ENCODE assay signal across 10 mouse cellular contexts in the genomic region with DNA sequence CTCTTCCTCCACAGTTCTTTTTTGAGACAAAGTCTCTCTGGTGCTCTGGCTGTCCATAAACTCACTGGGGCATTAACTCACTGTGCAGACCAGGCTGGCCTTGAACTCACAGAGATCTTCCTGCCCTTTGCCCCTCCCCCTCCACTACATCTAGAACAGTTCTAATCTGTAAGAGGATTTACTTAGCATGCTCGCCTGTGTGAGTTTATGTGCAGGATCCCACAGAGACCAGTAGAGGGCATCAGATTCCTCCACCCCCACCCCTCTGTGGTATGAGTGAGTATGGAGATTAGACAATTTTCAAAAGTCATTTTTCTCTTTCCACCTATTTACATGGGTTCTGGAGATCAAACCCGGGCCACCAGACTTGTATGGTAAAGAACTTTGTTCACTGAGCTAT. TPM values are rescaled to one million over a fixed set of nuclear protein-coding genes. Genes with fewer than 3 reads are reported as not detected.
A peak's percentile ranks its signal among the peaks of the same experiment; 100 is the strongest.
DNase-seq lines count a peak whose midpoint lies in the region; ATAC-seq and TF ChIP-seq lines count a peak whose summit lies in the region.
"Had no signal": no experiment of that assay in that cellular context is flagged by ENCODE, and none has a peak within 500 bp of the region (broad histone marks: within the 10 kb centered on the region; RNA-seq: fewer than 3 reads in every experiment).

No protein-coding gene starts in this region.

- peak; percentile 35 for TF ChIP-seq CTCF in lung, embryonic 14.5 days (IDR thresholded peaks at IDR 0.05; ENCODE audit: low read depth)

- no peak overlapping the region for H3K27ac ChIP-seq in lung, embryonic 14.5 days (ENCODE audit: low read depth)
- H3K27ac ChIP-seq in liver, embryonic 11.5 days (ENCODE audit: low read depth, low read length): no peak overlapping the region
- no peak overlapping the region for H3K27ac ChIP-seq in midbrain, embryonic 11.5 days (ENCODE audit: low read depth, low read length)
- H3K27ac ChIP-seq: heart, embryonic 15.5 days; lung, embryonic 15.5 days had no signal

- H3K9ac ChIP-seq in lung, embryonic 14.5 days: no peak overlapping the region
- H3K9ac ChIP-seq in liver, embryonic 11.5 days (ENCODE audit: low read depth, low read length): no peak overlapping the region
- no peak overlapping the region for H3K9ac ChIP-seq in midbrain, embryonic 11.5 days (ENCODE audit: low read length)
- H3K9ac ChIP-seq: heart, embryonic 15.5 days; lung, embryonic 15.5 days had no signal

- H3K9me3 ChIP-seq in lung, embryonic 14.5 days (ENCODE audit: low read depth, low read length): no peaks in the 10 kb centered on the region
- H3K9me3 ChIP-seq in liver, embryonic 11.5 days (ENCODE audit: control insufficient read depth, low read length): no peaks in the 10 kb centered on the region
- H3K9me3 ChIP-seq in midbrain, embryonic 11.5 days (ENCODE audit: control insufficient read depth, low read length): no peaks in the 10 kb centered on the region
- H3K9me3 ChIP-seq: heart, embryonic 15.5 days; lung, embryonic 15.5 days had no signal

- no peaks in the 10 kb centered on the region for H3K36me3 ChIP-seq in lung, embryonic 14.5 days (ENCODE audit: insufficient read depth)
- H3K36me3 ChIP-seq in liver, embryonic 11.5 days (ENCODE audit: control insufficient read depth, insufficient read depth, low read length): no peaks in the 10 kb centered on the region
- H3K36me3 ChIP-seq in midbrain, embryonic 11.5 days (ENCODE audit: control insufficient read depth, insufficient read depth, low read length): no peaks in the 10 kb centered on the region
- H3K36me3 ChIP-seq: heart, embryonic 15.5 days; lung, embryonic 15.5 days had no signal

- 57% methylated on average over 2 of the region's 2 CpGs for WGBS in lung, embryonic 14.5 days
- 48% methylated on average over 2 of the region's 2 CpGs for WGBS in liver, embryonic 11.5 days
- 65% methylated on average over 2 of the region's 2 CpGs for WGBS in midbrain, embryonic 11.5 days

- H3K4me1 ChIP-seq in lung, embryonic 14.5 days (ENCODE audit: insufficient read depth): no peaks in the 10 kb centered on the region
- peaks cover 12% of the 10 kb centered on the region for H3K4me1 ChIP-seq in liver, embryonic 11.5 days (replicated peaks; ENCODE audit: control insufficient read depth, insufficient read depth, low read length)
- H3K4me1 ChIP-seq in midbrain, embryonic 11.5 days (ENCODE audit: control insufficient read depth, insufficient read depth, low read length): 0 out of 2 replicates have a peak, but pooled peaks cover 3% of the 10 kb centered on the region

- H3K4me3 ChIP-seq in lung, embryonic 14.5 days (ENCODE audit: low read depth, low read length): no peak overlapping the region
- H3K4me3 ChIP-seq in liver, embryonic 11.5 days (ENCODE audit: low read depth, low read length): no peak overlapping the region
- no peak overlapping the region for H3K4me3 ChIP-seq in midbrain, embryonic 11.5 days (ENCODE audit: low read depth, low read length)
- H3K4me3 ChIP-seq: heart, embryonic 15.5 days; lung, embryonic 15.5 days had no signal

- no peak overlapping the region for H3K4me2 ChIP-seq in lung, embryonic 14.5 days
- H3K4me2 ChIP-seq in liver, embryonic 11.5 days: no peak overlapping the region
- no peak overlapping the region for H3K4me2 ChIP-seq in midbrain, embryonic 11.5 days
- H3K4me2 ChIP-seq: heart, embryonic 15.5 days; lung, embryonic 15.5 days had no signal

- DNase-seq in adrenal gland, postnatal 36 days: peak; percentile 29 to 55
- no peak for DNase-seq in adrenal gland, postnatal 4 days (ENCODE audit: low spot score in 2 of 2)
- DNase-seq in lung, embryonic 14.5 days: peak; percentile 17
- DNase-seq in lung, postnatal 14 days: no peak
- no peak for DNase-seq in liver, embryonic 11.5 days (ENCODE audit: low spot score)
- DNase-seq in thymus, postnatal 10 days (ENCODE audit: low spot score in 2 of 2): peak; percentile 55 to 56
- DNase-seq in left cerebral cortex, postnatal 25 days (ENCODE audit: low spot score in 2 of 2): no peak
- DNase-seq in midbrain, embryonic 11.5 days (ENCODE audit: low spot score, missing footprints): no peak

- intact Hi-C loops in left cerebral cortex, postnatal 25 days (cut with DNase I): no loop called here

- ATAC-seq in lung, embryonic 14.5 days (ENCODE audit: insufficient read depth): no peak
- peak; percentile 44; the same call in 1 of the 2 replicates for ATAC-seq in liver, embryonic 11.5 days (replicated peaks; ENCODE audit: low FRiP score)
- no peak for ATAC-seq in midbrain, embryonic 11.5 days (ENCODE audit: low FRiP score)

- no peaks in the 10 kb centered on the region for H3K27me3 ChIP-seq in lung, embryonic 14.5 days (ENCODE audit: insufficient read depth, low read length)
- no peaks in the 10 kb centered on the region for H3K27me3 ChIP-seq in liver, embryonic 11.5 days (replicated peaks; ENCODE audit: control insufficient read depth, insufficient read depth, low read length)
- H3K27me3 ChIP-seq in midbrain, embryonic 11.5 days (ENCODE audit: control insufficient read depth, insufficient read depth, low read length): peaks cover 3% of the 10 kb centered on the region
- H3K27me3 ChIP-seq: heart, embryonic 15.5 days; lung, embryonic 15.5 days had no signal

RNA-seq across cellular contexts. Expression of gene Pfkfb3, which starts 6.3 kb away (rescaled TPM):
- 100 to 1,000 TPM in 1 of 2 experiments, 10 to 100 TPM in 1; 94.5 to 108 TPM for total RNA-seq in adrenal gland, postnatal 36 days (2021)
- 10 to 100 TPM; 37.2 to 38.1 TPM for total RNA-seq in adrenal gland, postnatal 4 days (2021)
- 28.8 and 30.0 TPM in 2 replicates for polyA plus RNA-seq in lung, embryonic 14.5 days (2014; fragmentation: Nextera tagmentation; extraction: Ambion mirVana)
- polyA plus RNA-seq in liver, embryonic 11.5 days (2014; fragmentation: Nextera tagmentation; extraction: Ambion mirVana): 17.5 and 20.3 TPM in 2 replicates
- 10 to 100 TPM; 27.5 to 30.0 TPM for total RNA-seq in left cerebral cortex, postnatal 25 days (2021)
- 13.8 TPM in 2 replicates for polyA plus RNA-seq in midbrain, embryonic 11.5 days (2014; fragmentation: Nextera tagmentation; extraction: Ambion mirVana)

RNA-seq across cellular contexts. Expression of gene Rbm17, which starts 56.3 kb away (rescaled TPM):
- 100 to 1,000 TPM; 109 to 121 TPM for total RNA-seq in adrenal gland, postnatal 36 days (2021)
- 100 to 1,000 TPM; 136 to 154 TPM for total RNA-seq in adrenal gland, postnatal 4 days (2021)
- 145 and 154 TPM in 2 replicates for polyA plus RNA-seq in lung, embryonic 14.5 days (2014; fragmentation: Nextera tagmentation; extraction: Ambion mirVana)
- polyA plus RNA-seq in liver, embryonic 11.5 days (2014; fragmentation: Nextera tagmentation; extraction: Ambion mirVana): 176 and 179 TPM in 2 replicates
- total RNA-seq in left cerebral cortex, postnatal 25 days (2021): 10 to 100 TPM; 73.5 to 87.7 TPM
- 187 and 205 TPM in 2 replicates for polyA plus RNA-seq in midbrain, embryonic 11.5 days (2014; fragmentation: Nextera tagmentation; extraction: Ambion mirVana)

Comparison
In these comparisons a context has a peak if more than half of its experiments do, and no peak if none do; other contexts are left out.
1. DNase-seq: peak in adrenal gland, postnatal 36 days (2 of 2), lung, embryonic 14.5 days (single experiment) and thymus, postnatal 10 days (2 of 2); none in adrenal gland, postnatal 4 days (0 of 2), lung, postnatal 14 days (single experiment), liver, embryonic 11.5 days (single experiment), left cerebral cortex, postnatal 25 days (0 of 2) and midbrain, embryonic 11.5 days (single experiment).